Mouse (Mus musculus) macrophage (primary cell): Measurements from ENCODE around the gene Anks1b. TPM values are rescaled to one million over a fixed set of nuclear protein-coding genes. Genes with fewer than 3 reads are reported as not detected.

Experiments
- H3K27ac ChIP-seq: fragments of 350-480 bp; formaldehyde crosslinking; 2 replicates; pipeline ENCODE4 v1.9.0; 2021
- H3K36me3 ChIP-seq: fragments of 350-480 bp; formaldehyde crosslinking; 2 replicates; pipeline ENCODE4 v1.9.0; 2021; ENCODE audit errors: inconsistent target
- H3K4me3 ChIP-seq: fragments of 350-480 bp; formaldehyde crosslinking; 2 replicates; pipeline ENCODE4 v1.9.0; 2021; ENCODE audit errors: inconsistent target
- H3K79me2 ChIP-seq: fragments of 350-480 bp; formaldehyde crosslinking; 2 replicates; pipeline ENCODE4 v1.9.0; 2021; ENCODE audit errors: inconsistent target
- WGBS: methylation state at CpG from one replicate; pipeline ENCODE4 v1.1.7; 2026; ENCODE audit warnings: inconsistent platforms; ENCODE audit not compliant: missing documents; 5-methylcytosine and 5-hydroxymethylcytosine counted together
- polyA plus RNA-seq: library from polyadenylated mRNA; stranded (reverse); fragments of 250-400 nt; gene quantifications from 3 replicates; pipeline ENCODE4 v1.2.4, GENCODE M21; 2018; ENCODE audit warnings: inconsistent platforms

Gene Anks1b
- polyA plus RNA-seq, 1 experiment from 2014 or later: not detected

GRCm38 (mm10) chr10:89902720-89903337 is 29.5 kb downstream of the Anks1b start:
- Histone ChIP-seq H3K4me3 (no peak overlapping the region), H3K79me2 (no peaks in the 10 kb centered on the region), H3K36me3 (no peaks in the 10 kb centered on the region), H3K27ac (no peak overlapping the region)
- WGBS: 90% methylated on average over 6 of the region's 7 CpGs

DNA sequence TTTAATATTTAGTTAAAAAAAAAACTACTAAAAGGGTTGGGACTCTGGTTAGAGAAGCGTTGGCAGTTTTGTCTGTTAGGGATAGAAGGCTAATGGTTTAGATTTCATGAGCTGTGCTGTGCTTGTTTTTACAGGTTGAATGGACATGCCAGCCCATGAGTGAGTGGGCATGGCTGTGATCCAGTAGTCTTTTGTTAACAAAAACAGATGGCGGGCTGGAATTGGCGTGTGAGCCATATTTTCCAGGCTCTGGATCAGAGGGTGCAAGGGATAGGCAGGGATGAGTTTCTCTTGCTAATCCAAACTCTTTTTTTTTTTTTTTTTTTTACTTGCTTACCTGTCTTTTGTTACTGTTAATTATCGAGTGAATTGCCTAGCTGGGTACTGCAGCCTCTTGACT is 38.6 kb downstream of the Anks1b start:
- Histone ChIP-seq H3K4me3 (no peak overlapping the region), H3K27ac (no peak overlapping the region), H3K36me3 (no peaks in the 10 kb centered on the region), H3K79me2 (no peaks in the 10 kb centered on the region)
- 94% methylated on average over 4 of the region's 4 CpGs for WGBS

DNA sequence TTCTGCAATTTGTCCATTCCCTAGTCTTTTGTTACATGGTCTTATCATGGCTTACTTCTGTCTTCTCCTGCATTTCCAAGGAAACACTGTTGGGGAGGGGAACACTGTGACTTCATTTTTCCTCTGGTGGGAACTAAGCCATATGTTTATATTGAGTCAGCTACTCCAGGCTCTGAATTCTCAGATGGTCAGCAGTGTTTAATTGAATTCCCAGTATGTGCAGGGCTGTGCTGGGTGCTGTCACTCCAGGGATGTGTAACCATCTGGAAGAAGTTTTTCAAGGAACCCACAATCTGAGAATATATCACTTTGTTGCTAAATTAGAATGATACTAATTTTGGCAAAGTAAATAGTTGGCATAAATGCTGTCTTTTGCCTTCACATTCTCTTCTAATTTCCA is 39.9 kb downstream of the Anks1b start:
- Histone ChIP-seq H3K79me2 (no peaks in the 10 kb centered on the region), H3K4me3 (no peak overlapping the region), H3K27ac (no peak overlapping the region), H3K36me3 (no peaks in the 10 kb centered on the region)

- WGBS: 94% methylated on average over 1 of the region's 1 CpGs
These were observed 43.8 kb downstream of the Anks1b start for GRCm38 (mm10) chr10:89917141-89917540.

DNA sequence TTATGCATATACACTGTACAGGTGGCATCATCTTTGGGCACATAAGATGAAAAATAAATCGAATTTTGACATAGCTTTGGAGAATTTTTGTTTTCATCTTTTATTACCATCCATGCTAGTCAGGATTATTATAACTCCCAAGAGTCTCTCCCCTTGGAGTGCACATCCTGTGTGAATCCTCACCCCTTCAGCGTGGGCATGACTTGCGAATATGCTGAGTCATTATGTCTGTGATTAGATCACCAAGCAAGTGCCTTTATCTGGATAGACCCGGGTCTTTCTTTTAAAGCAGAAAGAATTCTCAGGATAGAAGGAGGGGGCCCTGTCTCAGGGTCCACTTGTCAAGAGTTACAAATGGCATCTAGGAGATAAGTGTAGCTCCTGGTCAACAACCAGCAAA is 48.7 kb downstream of the Anks1b start:
- H3K4me3 ChIP-seq: no peak overlapping the region
- no peaks in the 10 kb centered on the region for H3K79me2 ChIP-seq
- WGBS: 78% methylated on average over 4 of the region's 4 CpGs
- H3K36me3 ChIP-seq: no peaks in the 10 kb centered on the region
- no peak overlapping the region for H3K27ac ChIP-seq

More at GRCm38 (mm10) chr10:89917141-89917540, 43.8 kb downstream of the Anks1b start:
- Histone ChIP-seq H3K36me3 (no peaks in the 10 kb centered on the region), H3K27ac (no peak overlapping the region), H3K79me2 (no peaks in the 10 kb centered on the region), H3K4me3 (no peak overlapping the region)

- H3K4me3 ChIP-seq: no peak overlapping the region
- H3K27ac ChIP-seq: no peak overlapping the region
- WGBS: 77% methylated on average over 4 of the region's 4 CpGs
- H3K79me2 ChIP-seq: no peaks in the 10 kb centered on the region
- H3K36me3 ChIP-seq: no peaks in the 10 kb centered on the region
These were observed 68.9 kb downstream of the Anks1b start for GRCm38 (mm10) chr10:89942180-89942579.

- no peaks in the 10 kb centered on the region for H3K79me2 ChIP-seq
- H3K27ac ChIP-seq: no peak overlapping the region
- no peaks in the 10 kb centered on the region for H3K36me3 ChIP-seq
- no peak overlapping the region for H3K4me3 ChIP-seq
- WGBS: 100% methylated on average over 1 of the region's 1 CpGs
These were observed 73.5 kb downstream of the Anks1b start for GRCm38 (mm10) chr10:89946636-89947349.

DNA sequence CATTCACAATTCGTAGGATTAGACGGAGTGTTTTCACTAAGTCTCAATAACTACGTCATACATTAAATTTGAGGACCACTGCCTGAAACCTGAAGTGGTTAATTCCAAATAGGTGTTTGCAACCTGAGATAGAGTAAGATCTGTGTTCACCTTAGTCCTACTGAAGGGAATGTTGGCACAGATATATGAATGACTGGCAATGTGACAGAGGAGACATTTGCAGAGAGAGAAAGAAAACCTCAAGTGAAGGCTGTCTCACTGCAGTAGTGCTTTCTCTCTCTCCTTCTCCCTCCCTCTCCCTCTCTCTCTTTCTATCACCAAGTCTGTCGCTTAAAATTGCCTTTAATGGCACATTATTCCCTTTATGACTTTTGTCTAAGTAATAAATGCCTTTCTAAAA is 101.1 kb downstream of the Anks1b start:
- Histone ChIP-seq H3K4me3 (no peak overlapping the region), H3K36me3 (no peaks in the 10 kb centered on the region), H3K27ac (no peak overlapping the region), H3K79me2 (no peaks in the 10 kb centered on the region)
- WGBS: 84% methylated on average over 4 of the region's 4 CpGs

DNA sequence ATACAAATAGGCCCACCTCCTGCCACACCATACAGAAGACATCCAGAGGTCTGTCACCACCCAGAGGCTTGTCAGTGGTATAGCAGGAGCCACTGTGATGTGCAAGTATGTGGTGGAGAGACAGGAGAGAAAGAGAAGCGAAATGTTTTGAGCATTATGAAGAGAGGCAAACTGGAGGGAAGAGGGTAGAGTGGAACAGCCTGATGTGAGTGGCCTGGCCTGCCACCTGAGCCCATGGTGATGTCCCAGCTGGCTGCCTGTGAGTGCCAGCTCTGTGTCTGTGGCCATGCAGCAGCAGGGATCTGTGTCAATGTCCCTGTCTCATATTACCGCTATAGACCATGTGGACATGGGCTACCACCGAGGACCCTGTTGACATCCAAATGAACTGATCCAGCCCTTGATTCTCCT is 102.1 kb downstream of the Anks1b start:
- no peaks in the 10 kb centered on the region for H3K36me3 ChIP-seq
- H3K27ac ChIP-seq: no peak overlapping the region
- H3K4me3 ChIP-seq: no peak overlapping the region
- 85% methylated on average over 3 of the region's 3 CpGs for WGBS
- no peaks in the 10 kb centered on the region for H3K79me2 ChIP-seq

GRCm38 (mm10) chr10:89976577-89976976 is 103.3 kb downstream of the Anks1b start:
- 93% methylated on average over 3 of the region's 3 CpGs for WGBS
- H3K27ac ChIP-seq: no peak overlapping the region

GRCm38 (mm10) chr10:89994171-89994570 is 120.9 kb downstream of the Anks1b start:
- Histone ChIP-seq H3K27ac (no peak overlapping the region), H3K79me2 (no peaks in the 10 kb centered on the region), H3K36me3 (no peaks in the 10 kb centered on the region), H3K4me3 (no peak overlapping the region)
- WGBS: 86% methylated on average over 5 of the region's 5 CpGs

More at GRCm38 (mm10) chr10:89976577-89976976, 103.3 kb downstream of the Anks1b start:
- no peak overlapping the region for H3K4me3 ChIP-seq
- no peaks in the 10 kb centered on the region for H3K36me3 ChIP-seq
- H3K79me2 ChIP-seq: no peaks in the 10 kb centered on the region

DNA sequence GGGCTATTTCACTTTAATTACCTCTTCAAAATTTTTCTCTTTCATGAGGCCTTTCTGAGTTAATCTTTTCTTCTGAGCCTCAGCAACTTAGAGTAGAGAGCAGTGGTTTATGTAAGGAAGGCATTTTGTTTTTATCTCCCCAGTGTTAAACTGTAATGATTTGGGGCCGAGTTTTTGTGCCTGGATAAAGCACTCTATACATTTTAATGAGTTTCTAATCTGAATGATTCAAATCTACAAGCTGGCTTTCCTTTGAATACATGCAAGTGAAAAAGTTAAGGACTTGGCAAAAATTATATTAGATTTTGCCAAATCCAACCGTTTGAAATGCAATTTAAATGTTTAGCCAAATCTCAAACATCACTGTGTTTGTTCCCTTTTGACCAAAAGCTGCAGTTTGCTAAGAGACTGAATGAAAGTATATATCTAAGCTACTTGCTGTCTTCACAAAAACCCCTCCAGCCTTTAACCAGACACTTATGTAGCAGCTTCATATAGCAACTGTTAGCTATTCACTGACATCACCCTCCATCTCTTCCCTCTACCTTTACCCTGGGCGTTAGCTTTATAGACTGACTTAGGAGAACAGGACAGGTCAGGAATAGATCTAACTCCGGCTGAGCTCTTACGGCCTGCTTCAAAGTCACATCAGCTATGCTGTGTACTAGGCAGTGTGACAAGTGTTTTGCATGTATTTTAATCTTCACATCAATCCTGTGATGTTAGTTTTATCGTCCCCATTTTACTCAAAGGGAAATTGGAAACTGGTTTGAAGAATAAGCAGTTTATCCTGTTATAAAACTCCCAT is 122.5 kb downstream of the Anks1b start:
- Histone ChIP-seq H3K27ac (no peak overlapping the region), H3K79me2 (no peaks in the 10 kb centered on the region), H3K36me3 (no peaks in the 10 kb centered on the region), H3K4me3 (no peak overlapping the region)
- 85% methylated on average over 6 of the region's 6 CpGs for WGBS

- no peak overlapping the region for H3K27ac ChIP-seq
- no peaks in the 10 kb centered on the region for H3K79me2 ChIP-seq
- H3K36me3 ChIP-seq: no peaks in the 10 kb centered on the region
- H3K4me3 ChIP-seq: no peak overlapping the region
- 94% methylated on average over 2 of the region's 3 CpGs for WGBS
These were observed 130.8 kb downstream of the Anks1b start for GRCm38 (mm10) chr10:90003980-90004729.

DNA sequence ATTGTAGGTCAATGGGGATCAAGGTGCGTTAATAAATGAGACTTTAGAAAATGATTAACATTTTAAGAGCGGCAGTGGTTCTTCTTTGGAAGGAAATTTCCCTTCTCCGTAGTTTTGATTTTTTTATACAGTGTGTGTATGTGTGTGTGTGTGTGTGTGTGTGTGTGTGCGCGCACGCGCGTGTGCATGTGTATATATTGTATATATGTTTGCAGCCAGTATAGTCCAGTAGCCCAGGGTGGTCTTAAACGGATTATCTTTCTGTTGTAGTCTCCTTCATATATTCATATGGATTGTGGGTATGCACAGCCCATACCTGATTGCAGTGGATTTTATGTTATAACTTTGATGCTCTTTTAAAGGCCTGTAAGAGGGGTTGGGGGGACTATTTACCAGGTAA is 131.6 kb downstream of the Anks1b start:
- WGBS: 96% methylated on average over 9 of the region's 9 CpGs
- Histone ChIP-seq H3K36me3 (no peaks in the 10 kb centered on the region), H3K4me3 (no peak overlapping the region), H3K27ac (no peak overlapping the region), H3K79me2 (no peaks in the 10 kb centered on the region)
